Mouse (Mus musculus) lung, embryonic 15.5 days (tissue): ENCODE results near the gene Impdh1. TPM values are rescaled to one million over a fixed set of nuclear protein-coding genes. Genes with fewer than 3 reads are reported as not detected.

Source experiments
- ATAC-seq: fragments of 200-750 bp; cut with Nextera tagmentation; 2 replicates; pipeline ENCODE4 v1.8.0; 2017; ENCODE audit warnings: moderate number of reproducible peaks, borderline replicate concordance; ENCODE audit not compliant: low FRiP score, low TSS enrichment; ENCODE audit errors: extremely low read depth
- H3K27ac ChIP-seq: fragments of 300-500 bp; sonication (generic); 2 replicates; pipeline ENCODE4 v1.5.1; 2015; ENCODE audit warnings: moderate library complexity, mild to moderate bottlenecking, inconsistent platforms
- H3K27me3 ChIP-seq: fragments of 300-500 bp; sonication (generic); 2 replicates; pipeline ENCODE4 v1.6.1; 2015; ENCODE audit warnings: inconsistent platforms
- H3K36me3 ChIP-seq: fragments of 300-500 bp; sonication (generic); 2 replicates; pipeline ENCODE4 v1.6.1; 2015; ENCODE audit warnings: inconsistent platforms
- H3K4me1 ChIP-seq: fragments of 300-500 bp; sonication (generic); 2 replicates; pipeline ENCODE4 v1.6.1; 2015; ENCODE audit warnings: inconsistent platforms
- H3K4me2 ChIP-seq: fragments of 300-500 bp; sonication (generic); 2 replicates; pipeline ENCODE4 v1.6.1; 2015; ENCODE audit warnings: inconsistent platforms, mild to moderate bottlenecking, moderate library complexity
- H3K4me3 ChIP-seq: fragments of 300-500 bp; sonication (generic); 2 replicates; pipeline ENCODE4 v1.5.1; 2015; ENCODE audit warnings: mild to moderate bottlenecking, inconsistent platforms
- H3K9ac ChIP-seq: fragments of 300-500 bp; sonication (generic); 2 replicates; pipeline ENCODE4 v1.6.1; 2015; ENCODE audit warnings: inconsistent platforms
- H3K9me3 ChIP-seq: fragments of 300-500 bp; sonication (generic); 2 replicates; pipeline ENCODE4 v1.6.1; 2016; ENCODE audit warnings: inconsistent platforms
- WGBS: fragments of 180-500 bp; shearing (Covaris S2); methylation state at CpG from one replicate; pipeline ENCODE4 v1.1.7; 2015; 5-methylcytosine and 5-hydroxymethylcytosine counted together
- polyA plus RNA-seq: library from polyadenylated mRNA; unstranded; fragments of >200 nt; fragmentation: Nextera tagmentation; extraction: Ambion mirVana; gene quantifications from 2 replicates; pipeline ENCODE4 v1.2.1, GENCODE M21; 2015

Gene Impdh1
- polyA plus RNA-seq, 1 experiment from 2014 or later, result 51.8 TPM

DNA sequence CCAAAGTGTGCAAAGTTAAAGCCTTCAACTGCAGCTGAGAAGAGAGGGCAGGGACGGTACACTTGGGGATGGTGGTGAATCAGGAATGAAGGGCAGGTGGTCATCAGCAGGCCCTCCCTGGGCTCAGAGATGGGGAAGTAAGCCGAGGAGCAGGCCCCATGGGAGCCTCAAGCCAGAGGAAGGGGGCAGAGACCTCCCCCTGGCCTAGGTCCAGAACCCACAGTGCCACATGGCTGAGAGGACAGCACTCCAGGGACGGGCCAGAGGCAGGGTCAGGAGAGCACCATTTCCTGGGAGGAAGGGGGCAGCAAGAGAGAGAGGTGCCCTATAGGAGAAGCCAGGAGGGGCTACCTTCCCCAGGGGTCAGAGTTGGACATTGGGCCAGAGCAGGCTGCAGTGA lies 15.7 kb downstream of the Impdh1 start:
- Histone ChIP-seq H3K9me3 (no peaks in the 10 kb centered on the region), H3K27ac (no peak overlapping the region), H3K36me3 (peaks cover 5% of the 10 kb centered on the region; the same call in 1 of the 2 replicates), H3K4me3 (no peak overlapping the region), H3K4me2 (no peak overlapping the region), H3K27me3 (peaks cover 12% of the 10 kb centered on the region), H3K9ac (no peak overlapping the region), H3K4me1 (peaks cover 4% of the 10 kb centered on the region)
- 55% methylated on average over 3 of the region's 3 CpGs for WGBS
- ATAC-seq, result no peak

DNA sequence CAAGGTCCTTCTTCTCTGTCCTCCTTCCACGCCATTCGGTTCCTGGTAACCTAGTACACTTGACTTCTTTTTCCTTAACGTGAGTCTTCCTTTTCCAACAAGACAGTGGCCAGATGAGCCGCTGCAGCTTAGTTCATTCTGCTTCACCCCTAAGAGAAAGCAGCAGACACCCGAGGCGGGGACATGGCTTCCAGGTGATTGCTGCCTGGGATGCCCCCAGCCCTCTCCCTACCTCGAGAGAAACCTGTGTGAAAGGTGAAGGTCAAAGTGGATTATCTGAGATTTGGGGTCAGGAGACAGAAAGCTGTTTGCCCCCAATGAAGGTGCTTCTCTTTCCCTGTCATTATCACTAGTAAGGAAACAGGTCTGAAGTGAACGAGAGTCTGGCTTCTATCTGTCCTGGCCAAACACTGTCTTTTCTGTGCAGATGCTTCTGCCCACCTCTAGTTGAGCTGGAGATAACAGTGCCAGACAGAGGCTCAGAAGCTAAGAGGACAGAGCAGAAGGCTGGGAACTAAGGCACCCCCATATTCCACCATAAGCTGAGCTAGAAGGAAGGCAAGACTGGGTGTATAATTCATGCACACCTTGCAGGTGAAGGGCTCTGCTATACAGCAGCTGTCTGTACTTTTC lies 16.8 kb downstream of the Impdh1 start:
- Histone ChIP-seq H3K36me3 (peaks cover 5% of the 10 kb centered on the region; the same call in 1 of the 2 replicates), H3K9ac (no peak overlapping the region), H3K27ac (no peak overlapping the region), H3K4me1 (peaks cover 4% of the 10 kb centered on the region), H3K27me3 (peaks cover 12% of the 10 kb centered on the region), H3K9me3 (no peaks in the 10 kb centered on the region), H3K4me3 (peak overlapping the region; percentile 31; the same call in 1 of the 2 replicates), H3K4me2 (peak overlapping the region; percentile 53)
- ATAC-seq, result no peak
- 31% methylated on average over 8 of the region's 8 CpGs for WGBS

DNA sequence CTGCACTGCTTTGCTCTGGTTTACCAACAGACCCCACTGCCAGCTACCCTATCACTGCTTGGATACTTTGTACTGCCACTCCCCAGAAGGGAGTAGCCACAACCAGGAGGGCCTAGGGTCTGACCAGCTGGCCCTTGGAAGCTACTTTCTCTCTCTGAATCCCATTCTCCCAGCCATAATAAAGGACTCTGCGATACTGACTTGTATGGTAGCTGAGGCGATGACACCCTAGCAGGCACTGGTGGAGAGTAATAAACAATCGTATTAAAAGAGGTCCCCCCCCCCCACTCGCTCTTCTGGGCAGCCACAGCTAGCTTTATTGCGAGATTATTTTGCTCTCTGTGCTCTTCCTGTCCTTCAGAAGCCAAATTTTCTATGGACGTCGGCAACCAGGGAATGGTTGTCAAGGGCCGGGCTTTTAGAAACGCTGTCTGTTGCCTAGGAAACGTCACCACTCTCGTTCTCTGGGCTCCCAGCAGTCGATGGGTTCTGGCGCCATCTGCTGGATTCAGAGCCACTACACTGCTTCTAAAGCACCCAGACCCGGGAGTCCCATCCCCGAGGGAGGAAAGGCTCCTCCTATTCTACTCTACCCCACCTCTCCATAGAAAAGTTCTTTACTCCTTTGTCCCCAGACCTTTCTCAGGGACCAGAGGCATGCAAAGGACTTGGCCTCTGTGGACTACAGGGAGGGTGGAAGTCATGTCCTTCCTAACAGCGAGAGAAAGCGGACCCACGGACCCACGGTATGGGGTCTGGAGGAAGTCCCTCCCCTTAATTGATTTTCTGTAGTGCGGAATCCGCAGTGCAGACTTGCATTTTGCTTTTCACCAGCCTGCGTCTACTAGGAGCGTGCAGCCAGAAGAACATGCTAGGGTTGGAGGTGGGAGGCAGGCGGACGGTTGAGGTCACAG lies 17.6 kb downstream of the Impdh1 start:
- ATAC-seq, result peak; percentile 76
- WGBS, result 12% methylated on average over 25 of the region's 25 CpGs
- H3K4me1 ChIP-seq, result peaks cover 4% of the 10 kb centered on the region
- peak overlapping the region; percentile 11; the same call in 1 of the 2 replicates for H3K9ac ChIP-seq
- peaks cover 12% of the 10 kb centered on the region for H3K27me3 ChIP-seq
- no peak overlapping the region for H3K27ac ChIP-seq
- peaks cover 2% of the 10 kb centered on the region; the same call in 1 of the 2 replicates for H3K36me3 ChIP-seq
- H3K4me2 ChIP-seq, result peak overlapping the region; percentile 53
- peak overlapping the region; percentile 31 for H3K4me3 ChIP-seq
- H3K9me3 ChIP-seq, result no peaks in the 10 kb centered on the region

DNA sequence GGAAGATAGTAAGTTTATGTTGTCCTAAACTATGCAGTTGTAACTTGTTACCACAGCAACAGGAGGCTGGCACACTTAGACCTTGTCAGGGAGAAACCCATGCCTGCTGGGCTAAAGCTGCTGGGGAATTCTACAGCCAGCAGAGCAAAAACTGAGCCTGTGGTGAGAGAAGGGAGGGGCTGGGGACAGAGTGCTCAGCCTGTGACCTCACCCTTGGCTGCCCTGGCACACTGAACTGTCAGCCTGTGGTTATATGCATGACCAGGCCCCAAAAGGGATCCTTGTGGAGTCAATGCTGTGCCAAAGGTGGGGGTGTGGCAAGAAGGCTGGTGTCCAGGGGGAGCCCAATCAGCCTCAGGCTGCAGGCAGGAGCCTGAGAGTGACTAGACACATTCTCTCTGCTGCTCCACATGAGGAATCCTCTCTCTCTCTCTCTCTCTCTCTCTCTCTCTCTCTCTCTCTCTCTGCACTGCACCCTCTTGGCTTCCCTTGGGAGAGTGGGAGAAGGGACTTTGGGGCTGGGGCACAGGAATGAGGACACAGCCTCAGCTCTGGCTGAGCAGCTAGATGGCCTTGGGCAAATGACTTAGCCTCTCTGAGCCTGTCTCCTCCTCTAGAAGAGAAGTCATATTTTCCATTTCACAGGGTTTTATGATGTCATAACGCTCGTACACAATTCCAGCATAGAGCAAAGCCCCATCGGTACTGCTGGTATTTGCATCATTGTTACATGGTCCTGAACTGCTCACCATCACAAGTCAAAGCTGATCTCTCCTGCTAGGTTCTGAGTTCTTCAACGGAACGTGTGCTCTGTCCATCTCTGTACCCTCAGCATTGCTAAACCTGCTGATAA lies 20.1 kb downstream of the Impdh1 start:
- Histone ChIP-seq H3K27me3 (peaks cover 12% of the 10 kb centered on the region), H3K4me1 (peaks cover 4% of the 10 kb centered on the region), H3K27ac (no peak overlapping the region), H3K9me3 (no peaks in the 10 kb centered on the region), H3K36me3 (no peaks in the 10 kb centered on the region), H3K4me3 (no peak overlapping the region), H3K9ac (no peak overlapping the region), H3K4me2 (no peak overlapping the region)
- WGBS, result 75% methylated on average over 5 of the region's 5 CpGs
- no peak for ATAC-seq

DNA sequence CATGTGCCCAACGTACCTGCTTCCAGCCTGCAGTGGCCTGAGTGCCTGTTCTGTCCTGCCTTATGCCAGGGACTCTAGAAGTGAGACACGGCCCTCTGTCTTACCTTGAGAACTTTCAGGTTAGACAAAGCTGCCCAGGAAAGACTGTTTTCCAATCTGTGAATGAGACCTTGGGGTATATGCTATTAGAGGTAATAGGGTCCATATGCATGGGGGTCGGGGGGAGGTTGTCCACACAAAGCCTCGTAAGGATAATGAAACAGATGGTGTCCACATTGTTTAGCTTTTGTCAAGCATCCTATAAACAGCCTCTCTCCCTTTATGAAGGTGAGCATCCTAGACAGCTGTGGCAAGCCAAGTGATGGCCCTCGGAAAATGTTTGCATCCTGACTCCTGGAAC lies 21.0 kb downstream of the Impdh1 start:
- Histone ChIP-seq H3K4me3 (no peak overlapping the region), H3K9me3 (no peaks in the 10 kb centered on the region), H3K4me1 (peaks cover 4% of the 10 kb centered on the region), H3K36me3 (no peaks in the 10 kb centered on the region), H3K27me3 (peaks cover 12% of the 10 kb centered on the region), H3K4me2 (no peak overlapping the region), H3K27ac (no peak overlapping the region), H3K9ac (no peak overlapping the region)
- no peak for ATAC-seq
- WGBS, result 76% methylated on average over 5 of the region's 5 CpGs

DNA sequence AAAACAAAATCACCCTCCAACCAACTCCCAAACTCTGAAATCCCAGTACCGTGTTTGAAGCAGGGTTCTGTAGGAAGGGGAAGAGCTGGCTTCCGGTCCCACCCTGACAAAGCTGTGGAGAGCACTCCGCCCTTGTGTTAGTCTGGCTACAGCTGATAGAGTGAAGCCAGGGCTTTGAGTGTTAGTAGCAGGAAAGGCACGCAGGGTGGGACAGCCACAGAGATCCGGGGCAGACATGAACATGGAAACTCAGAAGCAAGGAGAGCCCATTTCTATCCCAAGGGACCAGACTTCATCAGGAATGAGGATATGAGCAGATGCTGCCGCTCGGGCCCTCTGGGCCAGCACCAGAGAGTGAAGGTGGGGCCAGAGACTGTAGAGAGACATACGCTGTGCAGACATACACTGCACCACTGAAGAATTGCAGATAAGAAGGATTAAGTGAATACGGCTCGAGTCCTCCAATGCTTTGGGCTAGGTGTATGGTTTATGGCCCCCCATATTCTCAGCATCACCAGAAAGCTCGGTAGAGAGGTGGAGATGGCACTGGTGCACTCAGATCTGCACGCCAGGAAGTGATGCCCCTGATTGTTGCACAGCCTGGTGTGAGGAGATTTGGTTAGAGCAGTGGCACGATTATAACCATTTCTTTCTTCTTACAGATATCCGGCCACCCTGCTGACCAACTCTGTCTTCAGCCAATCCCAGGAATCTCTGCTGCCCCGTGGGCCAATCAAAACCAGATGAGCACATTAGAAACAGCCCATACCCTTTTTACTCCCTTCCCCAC lies 22.0 kb downstream of the Impdh1 start:
- Histone ChIP-seq H3K4me1 (peaks cover 4% of the 10 kb centered on the region), H3K36me3 (no peaks in the 10 kb centered on the region), H3K27ac (no peak overlapping the region), H3K27me3 (peaks cover 12% of the 10 kb centered on the region), H3K4me3 (no peak overlapping the region), H3K4me2 (no peak overlapping the region), H3K9ac (no peak overlapping the region), H3K9me3 (no peaks in the 10 kb centered on the region)
- 57% methylated on average over 15 of the region's 15 CpGs for WGBS
- ATAC-seq, result no peak

DNA sequence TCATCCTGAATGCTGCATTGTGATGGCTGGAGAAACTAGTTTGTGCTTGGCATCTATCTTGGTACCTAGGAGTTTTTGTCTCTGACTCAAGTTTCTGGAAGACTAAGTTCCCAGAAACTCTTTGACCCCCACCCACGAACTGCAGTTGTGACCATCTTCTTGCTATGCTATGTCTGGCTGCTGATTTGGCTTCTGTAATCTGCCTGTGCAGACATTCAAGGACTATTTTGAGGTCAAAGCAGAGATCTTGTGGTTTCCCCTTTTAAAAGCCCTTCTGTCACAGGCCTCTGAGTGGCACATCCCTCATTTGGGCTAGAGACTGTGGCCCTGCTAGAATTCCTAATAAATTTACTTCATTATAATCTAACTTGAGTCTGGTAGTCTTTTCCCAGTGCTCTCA lies 28.2 kb downstream of the Impdh1 start:
- WGBS, result 40% methylated on average over 1 of the region's 1 CpGs
- Histone ChIP-seq H3K36me3 (no peaks in the 10 kb centered on the region), H3K27ac (no peak overlapping the region), H3K9me3 (no peaks in the 10 kb centered on the region), H3K9ac (no peak overlapping the region), H3K27me3 (no peaks in the 10 kb centered on the region), H3K4me2 (no peak overlapping the region), H3K4me1 (no peaks in the 10 kb centered on the region), H3K4me3 (no peak overlapping the region)
- no peak for ATAC-seq

DNA sequence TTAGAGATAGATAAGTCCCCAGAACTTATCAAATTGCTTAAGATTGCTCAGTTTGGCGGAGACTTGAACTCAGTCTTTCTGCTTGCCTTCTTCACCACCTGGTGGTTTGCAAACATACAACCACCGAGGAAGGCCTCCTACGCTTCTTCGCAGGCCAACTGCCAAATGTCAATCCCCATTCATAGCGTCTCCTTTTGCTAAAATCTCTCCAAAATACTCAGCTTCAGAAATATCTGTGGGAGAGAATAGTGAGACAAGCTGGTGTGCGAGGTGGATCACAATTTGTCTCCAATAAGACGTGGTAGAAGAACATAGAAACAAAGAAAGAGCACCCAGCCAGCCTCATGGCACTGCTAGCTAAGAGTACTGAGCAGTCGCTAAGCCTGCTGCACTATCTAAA lies 36.3 kb downstream of the Impdh1 start:
- Histone ChIP-seq H3K36me3 (no peaks in the 10 kb centered on the region), H3K9me3 (no peaks in the 10 kb centered on the region), H3K4me3 (peak overlapping the region; percentile 55), H3K27me3 (peaks cover 66% of the 10 kb centered on the region), H3K4me2 (peak overlapping the region; percentile 99), H3K27ac (no peak overlapping the region), H3K9ac (no peak overlapping the region), H3K4me1 (peaks cover 9% of the 10 kb centered on the region; the same call in 1 of the 2 replicates)
- 52% methylated on average over 8 of the region's 8 CpGs for WGBS
- no peak for ATAC-seq

DNA sequence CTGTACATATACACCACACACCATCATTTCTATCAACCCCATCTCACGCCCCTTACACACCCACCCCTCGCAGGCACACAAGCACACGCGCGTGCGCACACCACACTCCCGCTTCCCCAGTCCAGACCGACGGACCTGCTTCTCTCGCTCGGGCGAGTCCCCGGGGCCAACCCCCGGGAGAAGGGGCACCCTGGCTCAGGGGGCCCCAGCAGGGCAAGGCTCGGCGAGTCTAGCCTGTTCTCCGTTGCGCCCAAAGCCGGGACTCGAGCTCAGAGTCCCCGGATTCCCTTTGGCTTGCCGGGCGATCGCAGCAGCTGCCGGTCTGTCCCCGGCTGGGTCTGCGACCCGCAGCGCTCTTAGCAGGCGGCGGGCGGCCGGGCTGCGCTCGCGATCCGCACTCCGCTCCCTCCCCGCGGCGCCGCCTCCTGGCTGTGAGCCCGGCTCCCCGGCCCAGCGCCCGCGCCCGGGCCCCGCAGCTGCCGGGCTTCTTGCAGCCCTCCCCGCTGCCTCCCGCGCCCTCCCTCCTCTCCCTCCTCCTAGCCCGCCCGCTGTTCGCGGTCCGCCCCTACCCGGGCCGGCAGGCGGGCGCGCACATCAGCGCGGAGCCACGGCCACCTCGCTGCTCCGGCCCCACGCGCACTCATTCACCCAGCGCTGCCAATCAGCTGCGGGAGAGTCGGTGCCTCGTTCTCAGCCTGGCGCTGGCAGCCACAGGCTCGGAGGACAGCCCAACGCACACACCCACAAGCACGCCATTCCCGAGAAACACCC lies 37.1 kb downstream of the Impdh1 start, which contains the start of gene Prrt4:
Prrt4 (minus strand) TSS at position 697 of the 771 bp plus-strand sequence.
- under 1% methylated on average over 75 of the region's 79 CpGs for WGBS
- Histone ChIP-seq H3K36me3 (no peaks in the 10 kb centered on the region), H3K4me2 (peak within 1 kb of the TSS; percentile 99), H3K27me3 (peaks cover 74% of the 10 kb centered on the region), H3K9me3 (no peaks in the 10 kb centered on the region), H3K27ac (no peak within 1 kb of the TSS), H3K4me3 (peak within 1 kb of the TSS; percentile 55), H3K9ac (peak within 1 kb of the TSS; percentile 41), H3K4me1 (peaks cover 9% of the 10 kb centered on the region; the same call in 1 of the 2 replicates)
- peak; percentile 74 for ATAC-seq
